Mouse (Mus musculus) spleen, adult 2 months (tissue): Measurements from ENCODE around the gene Slc17a1.

Experiments used
- CTCF ChIP-seq: fragments of 200-500 bp; IDR thresholded peaks from 2 replicates; pipeline ENCODE4 v1.5.1; 2011; ENCODE audit warnings: mild to moderate bottlenecking, inconsistent platforms; ENCODE audit not compliant: insufficient read depth, insufficient read length, insufficient replicate concordance; ENCODE audit errors: extremely low read depth
- POLR2A ChIP-seq: fragments of 200-500 bp; IDR thresholded peaks from 2 replicates; pipeline ENCODE4 v1.6.1; 2011; ENCODE audit warnings: low read depth, low read length, inconsistent platforms

DNA sequence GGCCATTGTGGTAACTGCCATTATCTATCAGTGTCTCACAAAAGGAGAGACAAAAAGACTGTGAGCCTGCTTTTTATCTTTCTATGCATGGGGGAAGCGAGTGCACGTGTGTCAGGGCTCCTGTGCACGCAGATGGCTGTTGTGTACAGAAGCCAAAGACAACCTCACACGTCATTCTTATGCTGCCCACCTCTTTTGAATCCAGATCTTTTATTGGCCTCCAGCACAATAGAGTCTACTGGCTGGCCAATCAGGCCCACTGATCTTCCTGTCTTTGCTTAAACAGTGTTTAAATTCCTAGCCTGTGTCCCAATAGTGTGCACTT is 25.7 kb downstream of the Slc17a1 start:
- TF ChIP-seq CTCF = no peak
- TF ChIP-seq POLR2A = no peak
